Mouse (Mus musculus) E14TG2a.4 (cell line): ENCODE results near the gene Pin4.

ENCODE experiments used
- CTCF ChIP-seq: conservative IDR thresholded peaks from 2 replicates; pipeline ENCODE4 v1.5.1; 2014; ENCODE audit warnings: low read length
- NANOG ChIP-seq: IDR thresholded peaks from 2 replicates; pipeline ENCODE4 v1.6.1; 2014; ENCODE audit warnings: borderline replicate concordance, low read length, mixed read lengths
- POU5F1 ChIP-seq: IDR thresholded peaks from 2 replicates; pipeline ENCODE4 v1.6.1; 2014; ENCODE audit warnings: low read length, borderline replicate concordance

- TF ChIP-seq CTCF (no peak), POU5F1 (no peak), NANOG (no peak)
These were observed 37.5 kb upstream of the Pin4 start for GRCm38 (mm10) chrX:102081573-102082279.
